Mouse (Mus musculus) intestine, postnatal 0 days (tissue): ENCODE data around the gene Srbd1. TPM values are rescaled to one million over a fixed set of nuclear protein-coding genes. Genes with fewer than 3 reads are reported as not detected.

Experiments used
- ATAC-seq: fragments of 200-750 bp; cut with Nextera tagmentation; 2 replicates; pipeline ENCODE4 v1.8.0; 2017; ENCODE audit warnings: mild to moderate bottlenecking, moderate TSS enrichment, moderate library complexity
- H3K27ac ChIP-seq: fragments of 300-500 bp; sonication (generic); 2 replicates; pipeline ENCODE4 v1.5.1; 2014; ENCODE audit warnings: mild to moderate bottlenecking, low read depth, low read length, moderate library complexity
- H3K27me3 ChIP-seq: fragments of 300-500 bp; sonication (generic); replicated peaks from 2 replicates; pipeline ENCODE4 v1.6.1; 2014; ENCODE audit warnings: low read length, mixed read lengths; ENCODE audit not compliant: control insufficient read depth, insufficient read depth
- H3K36me3 ChIP-seq: fragments of 300-500 bp; sonication (generic); 2 replicates; pipeline ENCODE4 v1.6.1; 2014; ENCODE audit warnings: mild to moderate bottlenecking, moderate library complexity; ENCODE audit not compliant: control insufficient read depth, insufficient read depth
- H3K4me1 ChIP-seq: fragments of 300-500 bp; sonication (generic); replicated peaks from 2 replicates; pipeline ENCODE4 v1.6.1; 2014; ENCODE audit warnings: antibody characterized with exemption, low read length, mixed read lengths; ENCODE audit not compliant: control insufficient read depth, insufficient read depth
- H3K4me2 ChIP-seq: fragments of 300-500 bp; sonication (generic); replicated peaks from 2 replicates; pipeline ENCODE4 v1.6.1; 2014; ENCODE audit warnings: low read depth, mild to moderate bottlenecking, moderate library complexity
- H3K4me3 ChIP-seq: fragments of 300-500 bp; sonication (generic); 2 replicates; pipeline ENCODE4 v1.5.1; 2014; ENCODE audit warnings: low read depth, low read length
- H3K9ac ChIP-seq: fragments of 300-500 bp; sonication (generic); 2 replicates; pipeline ENCODE4 v1.6.1; 2014; ENCODE audit warnings: mild to moderate bottlenecking, low read depth, low read length
- H3K9me3 ChIP-seq: fragments of 300-500 bp; sonication (generic); 2 replicates; pipeline ENCODE4 v1.6.1; 2016; ENCODE audit warnings: mixed run types; ENCODE audit not compliant: control insufficient read depth
- CTCF ChIP-seq: sonication (generic); IDR thresholded peaks from 2 replicates; pipeline ENCODE4 v1.5.1; 2016; ENCODE audit warnings: low read depth, mild to moderate bottlenecking, control low read depth, antibody characterized with exemption, moderate library complexity
- WGBS: fragments of 180-500 bp; shearing (Covaris S2); extraction: QIAGEN DNeasy Blood & Tissue Kit; methylation state at CpG from one replicate; pipeline ENCODE4 v1.1.7; 2014; 5-methylcytosine and 5-hydroxymethylcytosine counted together
- polyA plus RNA-seq: library from polyadenylated mRNA; unstranded; fragments of >200 nt; fragmentation: Nextera tagmentation; extraction: Ambion mirVana; gene quantifications from 2 replicates; pipeline ENCODE4 v1.2.1, GENCODE M21; 2015

The Srbd1 gene
- polyA plus RNA-seq, 1 experiment from 2014 or later, result 3.6 TPM

DNA sequence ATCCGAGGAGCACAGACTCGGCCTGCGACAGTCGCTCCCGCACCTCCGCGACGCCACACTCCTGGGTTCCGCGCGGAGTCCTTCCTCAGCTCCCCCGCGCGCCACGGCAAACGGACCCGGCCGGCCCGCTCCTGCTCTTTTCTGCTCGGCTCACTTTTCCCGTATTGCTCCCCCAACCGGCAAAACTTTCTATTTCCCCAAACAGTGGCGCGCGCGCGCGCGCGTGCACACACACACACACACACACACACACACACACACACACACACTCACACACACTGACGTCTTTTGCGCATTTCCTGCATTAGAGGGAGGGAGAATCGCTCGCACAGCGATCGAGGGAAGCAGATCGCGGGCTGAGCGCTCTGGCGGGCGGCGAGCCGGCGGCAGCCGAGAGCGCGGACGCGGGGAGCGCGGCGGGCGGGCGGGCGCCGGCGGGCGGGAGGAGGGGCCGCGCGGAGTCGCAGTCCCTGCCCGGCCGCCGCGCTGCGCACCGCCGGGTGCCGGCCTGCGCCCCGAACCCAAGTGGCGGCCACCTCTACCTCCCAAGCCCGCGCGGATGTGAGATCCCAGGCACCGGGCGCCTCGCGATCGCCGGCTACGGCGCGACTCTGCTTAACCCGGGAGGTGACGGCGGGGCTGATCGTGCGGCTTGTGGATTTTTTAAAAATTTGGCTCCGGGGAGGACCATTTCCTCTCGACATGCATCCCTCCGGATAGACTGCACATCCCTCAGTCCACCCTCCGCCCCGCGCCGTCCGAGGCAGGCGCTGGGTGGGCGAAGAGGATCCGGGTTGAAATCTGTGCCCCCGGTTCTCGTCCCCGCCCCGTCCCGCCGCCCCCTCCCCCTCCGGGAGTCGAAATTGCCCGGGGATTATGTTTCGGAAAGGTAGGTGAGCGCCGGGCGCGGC lies 22.6 kb upstream of the Srbd1 start, which contains the start of gene Prkce:
Prkce (plus strand) TSS at position 466 of the 911 bp plus-strand sequence.
- H3K27me3 ChIP-seq, result no peaks in the 10 kb centered on the region
- H3K27ac ChIP-seq, result peak within 1 kb of the TSS; percentile 99
- H3K4me3 ChIP-seq, result peak within 1 kb of the TSS; percentile 93
- peak within 1 kb of the TSS; percentile 97 for H3K4me2 ChIP-seq
- H3K9ac ChIP-seq, result peak within 1 kb of the TSS; percentile 85
- WGBS, result under 1% methylated on average over 101 of the region's 115 CpGs
- peak; percentile 70 for TF ChIP-seq CTCF
- peaks cover 8% of the 10 kb centered on the region; the same call in 1 of the 2 replicates for H3K4me1 ChIP-seq
- ATAC-seq, result peak; percentile 61
- no peaks in the 10 kb centered on the region for H3K36me3 ChIP-seq
- no peaks in the 10 kb centered on the region for H3K9me3 ChIP-seq

DNA sequence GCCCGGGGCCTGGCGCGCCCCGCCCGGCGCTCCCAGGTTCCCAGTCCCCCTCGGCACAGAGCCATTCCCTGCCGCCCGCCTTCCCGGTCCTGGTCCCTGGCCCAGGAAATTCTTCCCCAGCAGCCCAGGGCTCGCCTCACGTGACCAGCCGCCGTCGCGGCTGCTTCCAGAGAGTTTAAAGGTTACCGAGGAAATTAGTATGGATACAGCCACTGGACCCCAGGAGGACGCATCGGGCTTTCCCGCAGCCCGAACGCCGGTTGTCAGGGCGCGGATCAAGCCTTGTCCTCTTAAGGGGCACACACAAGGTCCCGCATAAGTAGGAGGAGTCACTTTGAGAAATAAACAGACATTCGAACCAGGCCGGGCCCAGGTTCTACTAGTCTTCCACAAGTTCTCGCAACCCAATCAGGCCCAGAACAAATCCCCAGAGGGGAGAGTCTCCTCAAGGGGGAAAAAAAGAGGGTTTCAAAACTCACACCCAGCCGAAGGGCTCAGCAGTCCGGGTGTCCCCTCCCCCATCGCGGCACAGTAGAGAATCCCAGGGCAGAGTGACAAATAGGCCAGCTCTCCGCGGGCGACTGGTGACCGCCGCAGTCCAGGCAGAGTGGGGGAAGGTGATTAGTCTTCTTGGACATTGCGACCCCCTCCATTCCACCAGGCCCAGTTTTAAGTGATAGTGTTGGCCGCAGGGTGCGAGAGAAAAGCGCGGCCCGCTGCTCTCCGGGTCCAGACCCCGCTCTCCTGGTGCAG lies 21.8 kb upstream of the Srbd1 start:
- TF ChIP-seq CTCF, result no peak
- Histone ChIP-seq H3K9me3 (no peaks in the 10 kb centered on the region), H3K4me3 (peak overlapping the region; percentile 93), H3K4me1 (peaks cover 11% of the 10 kb centered on the region; the same call in 1 of the 2 replicates), H3K36me3 (no peaks in the 10 kb centered on the region), H3K27ac (peak overlapping the region; percentile 99), H3K4me2 (peak overlapping the region; percentile 97), H3K27me3 (no peaks in the 10 kb centered on the region), H3K9ac (peak overlapping the region; percentile 85)
- under 1% methylated on average over 46 of the region's 46 CpGs for WGBS
- peak; percentile 48 for ATAC-seq

GRCm38 (mm10) chr17:86166051-86166566 lies 21.1 kb upstream of the Srbd1 start:
- Histone ChIP-seq H3K27me3 (no peaks in the 10 kb centered on the region), H3K27ac (peak overlapping the region; percentile 99), H3K4me1 (peaks cover 11% of the 10 kb centered on the region; the same call in 1 of the 2 replicates), H3K4me2 (peak overlapping the region; percentile 97), H3K9me3 (no peaks in the 10 kb centered on the region), H3K36me3 (no peaks in the 10 kb centered on the region), H3K4me3 (peak overlapping the region; percentile 93), H3K9ac (peak overlapping the region; percentile 85)
- TF ChIP-seq CTCF, result no peak; the same call in 1 of the 2 replicates
- no peak for ATAC-seq
- WGBS, result 3% methylated on average over 19 of the region's 19 CpGs

- no peaks in the 10 kb centered on the region for H3K27me3 ChIP-seq
- H3K4me1 ChIP-seq, result peaks cover 8% of the 10 kb centered on the region; the same call in 1 of the 2 replicates
- H3K4me2 ChIP-seq, result no peak overlapping the region
- no peak for TF ChIP-seq CTCF
- WGBS, result 37% methylated on average over 7 of the region's 7 CpGs
- 0 out of 2 replicates have a peak overlapping the region, but pooled peaks have one; percentile 15 for H3K27ac ChIP-seq
- peak; percentile 33 for ATAC-seq
- no peaks in the 10 kb centered on the region for H3K36me3 ChIP-seq
- no peak overlapping the region for H3K9ac ChIP-seq
- H3K4me3 ChIP-seq, result no peak overlapping the region
- H3K9me3 ChIP-seq, result no peaks in the 10 kb centered on the region
Observed at GRCm38 (mm10) chr17:86164416-86164815, 19.4 kb upstream of the Srbd1 start.

DNA sequence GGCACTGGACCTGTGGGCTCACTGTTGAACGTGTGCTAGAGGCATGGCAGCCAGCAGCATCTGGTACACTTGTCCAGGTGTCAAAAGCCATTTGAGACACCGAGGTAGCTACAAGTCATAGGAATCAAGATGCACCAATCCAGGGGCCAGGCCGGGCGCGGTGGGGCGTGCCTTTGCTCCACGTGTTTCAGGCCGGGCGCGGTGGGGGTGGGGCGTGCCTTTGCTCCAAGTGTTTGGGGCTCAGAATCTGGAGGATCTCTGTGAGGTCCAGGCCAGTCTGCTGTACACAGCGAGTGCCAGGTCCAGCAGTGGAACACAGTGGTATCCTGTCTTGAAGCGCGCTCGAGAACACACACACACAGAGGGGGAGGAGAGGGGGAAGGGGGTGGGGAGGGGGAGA lies 17.7 kb upstream of the Srbd1 start:
- TF ChIP-seq CTCF, result no peak
- H3K4me3 ChIP-seq, result no peak overlapping the region
- WGBS, result 45% methylated on average over 15 of the region's 15 CpGs
- H3K27ac ChIP-seq, result no peak overlapping the region
- no peak for ATAC-seq
- peaks cover 3% of the 10 kb centered on the region; the same call in 1 of the 2 replicates for H3K4me1 ChIP-seq
- H3K9ac ChIP-seq, result no peak overlapping the region
- H3K36me3 ChIP-seq, result no peaks in the 10 kb centered on the region
- no peaks in the 10 kb centered on the region for H3K27me3 ChIP-seq
- peak overlapping the region; percentile 17; the same call in 1 of the 2 replicates for H3K4me2 ChIP-seq
- H3K9me3 ChIP-seq, result no peaks in the 10 kb centered on the region

GRCm38 (mm10) chr17:86156999-86157398 lies 12.0 kb upstream of the Srbd1 start:
- Histone ChIP-seq H3K4me1 (no peaks in the 10 kb centered on the region), H3K27ac (no peak overlapping the region), H3K9ac (no peak overlapping the region), H3K4me3 (no peak overlapping the region), H3K36me3 (no peaks in the 10 kb centered on the region), H3K4me2 (no peak overlapping the region), H3K9me3 (0 out of 2 replicates have a peak, but pooled peaks cover 4% of the 10 kb centered on the region), H3K27me3 (no peaks in the 10 kb centered on the region)
- no peak for ATAC-seq
- 80% methylated on average over 6 of the region's 6 CpGs for WGBS
- no peak for TF ChIP-seq CTCF
